ENCODE assay signal across 19 mouse cellular contexts in the genomic region with DNA sequence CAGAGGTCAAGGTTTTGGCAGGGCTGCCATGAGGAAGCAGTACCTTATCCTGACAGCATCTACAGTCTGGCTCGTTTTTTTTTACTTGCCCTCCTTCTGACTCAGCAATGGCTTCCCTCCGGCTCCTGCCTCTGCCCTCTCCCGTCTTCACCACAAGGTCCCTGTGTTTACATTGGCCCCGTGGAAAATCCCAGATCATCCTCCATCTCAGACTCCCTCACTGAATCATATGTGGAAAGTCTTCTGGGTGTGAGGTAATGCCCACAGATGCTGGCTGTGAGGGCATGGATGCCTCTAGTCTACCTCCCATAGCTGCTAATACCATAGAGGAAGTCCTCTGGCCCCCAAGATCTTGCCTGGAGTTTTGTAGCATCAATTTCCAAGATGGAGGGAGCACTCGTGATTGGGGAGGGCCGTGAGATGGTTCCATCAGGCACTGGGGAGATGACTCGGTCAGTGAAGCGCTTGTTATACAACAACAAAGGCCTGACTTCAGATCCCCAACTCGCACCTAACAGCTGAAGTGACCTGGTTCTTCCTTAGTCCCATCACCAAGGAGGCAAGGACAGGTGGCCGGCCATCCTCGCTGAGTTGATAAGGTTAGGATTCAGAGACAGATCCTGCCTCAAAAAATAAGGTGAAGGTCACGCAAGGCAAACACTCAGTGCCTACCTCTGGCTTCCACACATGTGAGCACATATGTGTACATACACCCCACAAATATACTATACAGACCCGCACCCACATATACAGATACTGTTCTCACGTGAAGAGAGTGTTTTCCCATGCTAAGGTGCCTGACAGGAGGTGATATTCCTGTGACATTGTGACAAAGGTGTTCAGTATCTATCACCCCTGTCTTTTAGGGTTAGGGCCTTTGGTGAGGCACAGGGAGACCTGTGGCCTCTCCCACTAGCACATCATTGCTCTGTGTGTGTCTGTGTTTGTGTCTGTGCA. TPM values are rescaled to one million over a fixed set of nuclear protein-coding genes. Genes with fewer than 3 reads are reported as not detected.
A peak's percentile ranks its signal among the peaks of the same experiment; 100 is the strongest.
DNase-seq lines count a peak whose midpoint lies in the region; ATAC-seq and TF ChIP-seq lines count a peak whose summit lies in the region.
"Had no signal": no experiment of that assay in that cellular context is flagged by ENCODE, and none has a peak within 500 bp of the region (broad histone marks: within the 10 kb centered on the region; RNA-seq: fewer than 3 reads in every experiment).

No protein-coding gene starts in this region.

- peak overlapping the region; percentile 11; the same call in 1 of the 2 replicates for H3K9ac ChIP-seq in heart, embryonic 16.5 days (ENCODE audit: low read length)
- H3K9ac ChIP-seq in stomach, postnatal 0 days (ENCODE audit: low read length): no peak overlapping the region
- H3K9ac ChIP-seq: forebrain, embryonic 13.5 days; heart, embryonic 15.5 days; intestine, embryonic 15.5 days; liver, embryonic 14.5 days; lung, embryonic 15.5 days; midbrain, embryonic 13.5 days had no signal

- TF ChIP-seq CTCF in stomach, postnatal 0 days (IDR thresholded peaks at IDR 0.05; ENCODE audit: low read depth): no peak

- no peak overlapping the region for H3K4me3 ChIP-seq in heart, embryonic 16.5 days (ENCODE audit: low read length)
- no peak overlapping the region for H3K4me3 ChIP-seq in stomach, postnatal 0 days (ENCODE audit: low read depth, low read length)
- H3K4me3 ChIP-seq: forebrain, embryonic 13.5 days; heart, embryonic 15.5 days; intestine, embryonic 15.5 days; lung, embryonic 15.5 days; megakaryocyte, embryonic 14.5 days; midbrain, embryonic 13.5 days had no signal

- H3K4me1 ChIP-seq in heart, embryonic 16.5 days (ENCODE audit: control insufficient read depth, insufficient read depth, low read length): peaks cover 12% of the 10 kb centered on the region
- peaks cover 2% of the 10 kb centered on the region; the same call in 1 of the 2 replicates for H3K4me1 ChIP-seq in stomach, postnatal 0 days (replicated peaks; ENCODE audit: control insufficient read depth, insufficient read depth)
- H3K4me1 ChIP-seq: megakaryocyte, embryonic 14.5 days had no signal

- no peak overlapping the region for H3K27ac ChIP-seq in heart, embryonic 16.5 days (ENCODE audit: low read length)
- H3K27ac ChIP-seq in stomach, postnatal 0 days (replicated peaks): 0 out of 2 replicates have a peak overlapping the region, but pooled peaks have one; percentile 45
- H3K27ac ChIP-seq: forebrain, embryonic 13.5 days; heart, embryonic 15.5 days; intestine, embryonic 15.5 days; liver, embryonic 14.5 days; lung, embryonic 15.5 days; midbrain, embryonic 13.5 days had no signal

- no peaks in the 10 kb centered on the region for H3K9me3 ChIP-seq in heart, embryonic 16.5 days (replicated peaks; ENCODE audit: control insufficient read depth, low read length)
- H3K9me3 ChIP-seq in stomach, postnatal 0 days (ENCODE audit: control insufficient read depth, low read length): no peaks in the 10 kb centered on the region
- H3K9me3 ChIP-seq: forebrain, embryonic 13.5 days; heart, embryonic 15.5 days; intestine, embryonic 15.5 days; lung, embryonic 15.5 days; megakaryocyte, embryonic 14.5 days; midbrain, embryonic 13.5 days had no signal

- WGBS in heart, embryonic 16.5 days: 76% methylated on average over 14 of the region's 14 CpGs
- 63% methylated on average over 14 of the region's 14 CpGs for WGBS in stomach, postnatal 0 days

- no peak overlapping the region for H3K4me2 ChIP-seq in heart, embryonic 16.5 days (ENCODE audit: low read depth, low read length)
- no peak overlapping the region for H3K4me2 ChIP-seq in stomach, postnatal 0 days (replicated peaks; ENCODE audit: low read depth)
- H3K4me2 ChIP-seq: forebrain, embryonic 13.5 days; heart, embryonic 15.5 days; intestine, embryonic 15.5 days; lung, embryonic 15.5 days; midbrain, embryonic 13.5 days had no signal

- H3K36me3 ChIP-seq in heart, embryonic 16.5 days (ENCODE audit: control insufficient read depth, insufficient read depth): no peaks in the 10 kb centered on the region
- no peaks in the 10 kb centered on the region for H3K36me3 ChIP-seq in stomach, postnatal 0 days (ENCODE audit: control insufficient read depth, insufficient read depth, low read length)
- H3K36me3 ChIP-seq: heart, embryonic 15.5 days; intestine, embryonic 15.5 days; lung, embryonic 15.5 days; midbrain, embryonic 13.5 days had no signal

- no peak for ATAC-seq in heart, embryonic 16.5 days (replicated peaks; ENCODE audit: extremely low read depth, insufficient read depth, low FRiP score)
- peak; percentile 36 for ATAC-seq in stomach, postnatal 0 days (ENCODE audit: low FRiP score, low TSS enrichment)
- ATAC-seq: activated CD4-positive, CD25-positive, alpha-beta regulatory T cell, adult 4 months; forebrain, embryonic 13.5 days; midbrain, embryonic 13.5 days had no signal

- peaks cover 4% of the 10 kb centered on the region; the same call in 1 of the 2 replicates for H3K27me3 ChIP-seq in heart, embryonic 16.5 days (ENCODE audit: control insufficient read depth, insufficient read depth, low read length)
- no peaks in the 10 kb centered on the region for H3K27me3 ChIP-seq in stomach, postnatal 0 days (ENCODE audit: control insufficient read depth, insufficient read depth, low read length)
- H3K27me3 ChIP-seq: forebrain, embryonic 13.5 days; heart, embryonic 15.5 days; intestine, embryonic 15.5 days; lung, embryonic 15.5 days had no signal

- DNase-seq in adrenal gland, adult 2 months: peak; percentile 14
- DNase-seq in adrenal gland, postnatal 4 days (ENCODE audit: low spot score in 2 of 2): no peak
- no peak for DNase-seq in heart, postnatal 25 days (ENCODE audit: low spot score)
- DNase-seq in NIH3T3 (ENCODE audit: low read depth): peak; percentile 72
- DNase-seq in stomach, postnatal 0 days (ENCODE audit: low spot score): no peak
- DNase-seq in left cerebral cortex, postnatal 14 days (ENCODE audit: low spot score in 2 of 2): no peak
- DNase-seq: cerebellum, adult 8-10 months; gastrocnemius, postnatal 10 days; layer of hippocampus, postnatal 36 days; thymus, postnatal 14 days had no signal

- intact Hi-C loops in heart, postnatal 25 days (cut with DNase I): no loop called here
- intact Hi-C loops in left cerebral cortex, postnatal 14 days (cut with DNase I): no loop called here

- no peak for TF ChIP-seq EP300 in stomach, postnatal 0 days (optimal IDR thresholded peaks at IDR 0.05)

RNA-seq across cellular contexts. Expression of gene Epb41l1, which starts 36.0 kb away (rescaled TPM):
- total RNA-seq in adrenal gland, adult 2 months (2021): 10 to 100 TPM; 81.4 to 93.4 TPM
- 52.0 and 52.7 TPM in 2 replicates for polyA plus RNA-seq in adrenal gland, adult 2 months (2012; rRNA removed)
- total RNA-seq in adrenal gland, postnatal 4 days (2021): 10 to 100 TPM; 54.3 to 56.1 TPM
- 0.76 and 0.94 TPM in 2 replicates for polyA plus RNA-seq in heart, embryonic 16.5 days (2015; fragmentation: Nextera tagmentation; extraction: Ambion mirVana)
- 1 to 10 TPM; 7.0 to 7.3 TPM for total RNA-seq in heart, postnatal 25 days (2021)
- 1.7 and 1.8 TPM in 2 replicates for polyA plus RNA-seq in stomach, postnatal 0 days (2015; fragmentation: Nextera tagmentation; extraction: Ambion mirVana)
- total RNA-seq in left cerebral cortex, postnatal 14 days (2021): 100 to 1,000 TPM; 304 to 328 TPM

Comparison
In these comparisons a context has a peak if more than half of its experiments do, and no peak if none do; other contexts are left out.
1. DNase-seq: peak in adrenal gland, adult 2 months (single experiment) and NIH3T3 (single experiment); none in adrenal gland, postnatal 4 days (0 of 2), heart, postnatal 25 days (single experiment), stomach, postnatal 0 days (single experiment) and left cerebral cortex, postnatal 14 days (0 of 2).
2. RNA of gene Epb41l1, which starts 36.0 kb away (total RNA-seq): 304 to 328 TPM in left cerebral cortex, postnatal 14 days, 81.4 to 93.4 TPM in adrenal gland, adult 2 months and 54.3 to 56.1 TPM in adrenal gland, postnatal 4 days; 7.0 to 7.3 TPM in heart, postnatal 25 days; every median in the first group is over 4 times any median in the second.